Mouse (Mus musculus): ENCODE measurements at regions not wholly inside any gene's neighbourhood (a gene's known extent, or its start where the extent isn't known, plus 50 kb on each side); places are given as distances from the start of the nearest gene placed in this dataset.
A peak's percentile ranks its signal among the peaks of the same experiment; 100 is the strongest.

GRCm38 (mm10) chr10:101117158-101117557 is 526.9 kb downstream of the 1700017N19Rik start:
- no peak for DNase-seq (ENCODE audit: low spot score in 2 of 2)

GRCm38 (mm10) chr10:101120209-101120608 is 529.9 kb downstream of the 1700017N19Rik start:
- DNase-seq (ENCODE audit: low spot score in 2 of 2) = no peak

DNA sequence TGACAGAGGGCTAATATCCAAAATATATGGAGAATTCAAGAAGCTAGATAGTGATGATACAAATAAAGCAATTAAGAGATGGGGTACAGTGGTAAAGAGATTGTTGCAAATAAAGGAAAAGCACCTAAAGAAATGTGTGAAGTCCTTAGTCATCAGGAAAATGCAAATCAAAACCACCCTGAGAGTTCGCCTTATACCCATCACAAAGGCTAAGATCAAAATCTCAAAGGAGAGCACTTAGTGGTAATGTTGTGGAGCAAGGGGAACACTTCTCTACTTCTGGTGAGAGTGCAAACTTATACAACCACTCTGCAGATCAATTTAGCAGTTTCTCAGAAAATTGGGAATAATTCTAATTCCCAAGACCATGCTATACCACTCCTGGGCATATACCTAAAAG is 514.2 kb upstream of the Mgat4c start:
- DNase-seq (ENCODE audit: low spot score in 2 of 2) = no peak

- no peak for DNase-seq (ENCODE audit: low spot score in 2 of 2)
Measured at GRCm38 (mm10) chr10:101171826-101172225, 509.5 kb upstream of the Mgat4c start.

GRCm38 (mm10) chr10:101189233-101189632 is 492.1 kb upstream of the Mgat4c start:
- DNase-seq (ENCODE audit: low spot score in 2 of 2) = peak; percentile 25 to 33

Measured in layer of hippocampus, adult 8-10 months (tissue).